Mouse (Mus musculus): ENCODE measurements around the gene Cmc2. TPM values are rescaled to one million over a fixed set of nuclear protein-coding genes. Genes with fewer than 3 reads are reported as not detected.

Gene Cmc2
- polyA plus RNA-seq, 1 experiment from 2014 or later, result 87.1 TPM

GRCm38 (mm10) chr8:116943555-116944384, 22.5 kb upstream of the Cmc2 start:
- peak; percentile 43 for ATAC-seq
- H3K9me3 ChIP-seq (replicated peaks), result no peaks in the 10 kb centered on the region
- H3K27me3 ChIP-seq (replicated peaks), result no peaks in the 10 kb centered on the region
- peaks cover 29% of the 10 kb centered on the region for H3K36me3 ChIP-seq
- H3K4me2 ChIP-seq, result peak overlapping the region; percentile 98
- peak overlapping the region; percentile 95 for H3K4me3 ChIP-seq
- H3K9ac ChIP-seq, result peak overlapping the region; percentile 94
- H3K27ac ChIP-seq, result peak overlapping the region; percentile 81
- under 1% methylated on average over 56 of the region's 62 CpGs for WGBS (ENCODE audit: insufficient replicate concordance)
- peaks cover 57% of the 10 kb centered on the region for H3K4me1 ChIP-seq

- H3K4me1 ChIP-seq, result peaks cover 55% of the 10 kb centered on the region
- under 1% methylated on average over 45 of the region's 46 CpGs for WGBS (ENCODE audit: insufficient replicate concordance)
- peaks cover 36% of the 10 kb centered on the region for H3K36me3 ChIP-seq
- peak within 1 kb of the TSS; percentile 95 for H3K4me3 ChIP-seq
- H3K9me3 ChIP-seq (replicated peaks), result no peaks in the 10 kb centered on the region
- no peaks in the 10 kb centered on the region for H3K27me3 ChIP-seq (replicated peaks)
- H3K9ac ChIP-seq, result peak within 1 kb of the TSS; percentile 94
- peak within 1 kb of the TSS; percentile 98 for H3K4me2 ChIP-seq
- peak within 1 kb of the TSS; percentile 81 for H3K27ac ChIP-seq
- peak; percentile 81 for ATAC-seq
Measured at GRCm38 (mm10) chr8:116943161-116943554, 21.9 kb upstream of the Cmc2 start, which contains the start of gene Atmin. Atmin (plus strand) TSS chr8:116943393.

GRCm38 (mm10) chr8:116942284-116943058, 21.2 kb upstream of the Cmc2 start:
- H3K4me2 ChIP-seq, result peak overlapping the region; percentile 98
- peaks cover 42% of the 10 kb centered on the region for H3K36me3 ChIP-seq
- H3K9ac ChIP-seq, result peak overlapping the region; percentile 10; the same call in 1 of the 2 replicates
- peaks cover 48% of the 10 kb centered on the region for H3K4me1 ChIP-seq
- peak; percentile 43; the same call in 1 of the 2 replicates for ATAC-seq
- WGBS (ENCODE audit: insufficient replicate concordance), result 53% methylated on average over 12 of the region's 12 CpGs
- H3K9me3 ChIP-seq (replicated peaks), result no peaks in the 10 kb centered on the region
- no peaks in the 10 kb centered on the region for H3K27me3 ChIP-seq (replicated peaks)
- H3K27ac ChIP-seq, result peak overlapping the region; percentile 81
- H3K4me3 ChIP-seq, result peak overlapping the region; percentile 95

- no peak overlapping the region for H3K4me2 ChIP-seq
- no peak overlapping the region for H3K27ac ChIP-seq
- no peaks in the 10 kb centered on the region for H3K4me1 ChIP-seq
- no peak overlapping the region for H3K4me3 ChIP-seq
- peaks cover 99% of the 10 kb centered on the region for H3K36me3 ChIP-seq
- no peaks in the 10 kb centered on the region for H3K9me3 ChIP-seq (replicated peaks)
- ATAC-seq, result no peak
- no peaks in the 10 kb centered on the region for H3K27me3 ChIP-seq (replicated peaks)
- H3K9ac ChIP-seq, result no peak overlapping the region
- WGBS (ENCODE audit: insufficient replicate concordance), result 74% methylated on average over 6 of the region's 6 CpGs
Measured at GRCm38 (mm10) chr8:116935506-116935905, 14.3 kb upstream of the Cmc2 start.

- Histone ChIP-seq H3K4me3 (no peak overlapping the region), H3K27me3 (replicated peaks) (no peaks in the 10 kb centered on the region), H3K4me1 (no peaks in the 10 kb centered on the region), H3K36me3 (peaks cover 99% of the 10 kb centered on the region), H3K9ac (no peak overlapping the region), H3K4me2 (no peak overlapping the region), H3K9me3 (replicated peaks) (no peaks in the 10 kb centered on the region), H3K27ac (no peak overlapping the region)
- ATAC-seq, result no peak
- WGBS (ENCODE audit: insufficient replicate concordance), result 81% methylated on average over 4 of the region's 4 CpGs
Measured at GRCm38 (mm10) chr8:116934976-116935375, 13.7 kb upstream of the Cmc2 start.

- H3K9ac ChIP-seq, result no peak overlapping the region
- peaks cover 4% of the 10 kb centered on the region for H3K4me1 ChIP-seq
- no peak overlapping the region for H3K27ac ChIP-seq
- no peaks in the 10 kb centered on the region for H3K27me3 ChIP-seq (replicated peaks)
- H3K4me3 ChIP-seq, result no peak overlapping the region
- WGBS (ENCODE audit: insufficient replicate concordance), result 86% methylated on average over 5 of the region's 5 CpGs
- H3K9me3 ChIP-seq (replicated peaks), result no peaks in the 10 kb centered on the region
- H3K4me2 ChIP-seq, result no peak overlapping the region
- peaks cover 99% of the 10 kb centered on the region for H3K36me3 ChIP-seq
- no peak for ATAC-seq
Measured at GRCm38 (mm10) chr8:116928588-116928987, 7.3 kb upstream of the Cmc2 start.

- Histone ChIP-seq H3K9me3 (replicated peaks) (no peaks in the 10 kb centered on the region), H3K27me3 (replicated peaks) (no peaks in the 10 kb centered on the region), H3K9ac (no peak overlapping the region), H3K4me3 (no peak overlapping the region), H3K4me1 (peaks cover 11% of the 10 kb centered on the region), H3K27ac (no peak overlapping the region), H3K4me2 (no peak overlapping the region), H3K36me3 (peaks cover 97% of the 10 kb centered on the region)
- ATAC-seq, result 0 out of 2 replicates have a peak, but pooled peaks have one; percentile 44
- 83% methylated on average over 9 of the region's 9 CpGs for WGBS (ENCODE audit: insufficient replicate concordance)
Measured at GRCm38 (mm10) chr8:116927880-116928279, 6.6 kb upstream of the Cmc2 start.

GRCm38 (mm10) chr8:116923526-116923925, 2.3 kb upstream of the Cmc2 start:
- H3K27me3 ChIP-seq (replicated peaks), result no peaks in the 10 kb centered on the region
- H3K4me3 ChIP-seq, result no peak overlapping the region
- 0 out of 2 replicates have a peak overlapping the region, but pooled peaks have one; percentile 9 for H3K9ac ChIP-seq
- H3K27ac ChIP-seq, result no peak overlapping the region
- 34% methylated on average over 8 of the region's 8 CpGs for WGBS (ENCODE audit: insufficient replicate concordance)
- H3K4me2 ChIP-seq, result peak overlapping the region; percentile 21; the same call in 1 of the 2 replicates
- peaks cover 34% of the 10 kb centered on the region for H3K4me1 ChIP-seq
- H3K9me3 ChIP-seq (replicated peaks), result no peaks in the 10 kb centered on the region
- ATAC-seq, result no peak
- H3K36me3 ChIP-seq, result peaks cover 61% of the 10 kb centered on the region

- ATAC-seq, result no peak
- Histone ChIP-seq H3K27me3 (replicated peaks) (no peaks in the 10 kb centered on the region), H3K4me1 (peaks cover 36% of the 10 kb centered on the region), H3K27ac (peak overlapping the region; percentile 90), H3K9me3 (replicated peaks) (no peaks in the 10 kb centered on the region), H3K9ac (peak overlapping the region; percentile 85), H3K4me2 (peak overlapping the region; percentile 85), H3K4me3 (peak overlapping the region; percentile 86), H3K36me3 (peaks cover 52% of the 10 kb centered on the region)
- WGBS (ENCODE audit: insufficient replicate concordance), result 28% methylated on average over 17 of the region's 17 CpGs
Measured at GRCm38 (mm10) chr8:116922060-116922757, 954 bp upstream of the Cmc2 start.

- Histone ChIP-seq H3K4me3 (peak overlapping the region; percentile 86), H3K36me3 (peaks cover 50% of the 10 kb centered on the region), H3K4me2 (peak overlapping the region; percentile 85), H3K4me1 (peaks cover 41% of the 10 kb centered on the region), H3K9ac (peak overlapping the region; percentile 85), H3K27me3 (replicated peaks) (no peaks in the 10 kb centered on the region), H3K9me3 (replicated peaks) (no peaks in the 10 kb centered on the region), H3K27ac (peak overlapping the region; percentile 90)
- peak; percentile 67 for ATAC-seq
- WGBS (ENCODE audit: insufficient replicate concordance), result under 1% methylated on average over 22 of the region's 22 CpGs
Measured at GRCm38 (mm10) chr8:116921005-116921336, 284 bp downstream of the Cmc2 start.

GRCm38 (mm10) chr8:116905836-116906235, 15.4 kb downstream of the Cmc2 start:
- no peak for ATAC-seq
- peaks cover 65% of the 10 kb centered on the region for H3K36me3 ChIP-seq

More at GRCm38 (mm10) chr8:116905836-116906235, 15.4 kb downstream of the Cmc2 start:
- Histone ChIP-seq H3K27me3 (replicated peaks) (no peaks in the 10 kb centered on the region), H3K27ac (no peak overlapping the region), H3K4me3 (no peak overlapping the region), H3K4me2 (no peak overlapping the region), H3K4me1 (0 out of 2 replicates have a peak, but pooled peaks cover 7% of the 10 kb centered on the region), H3K9ac (no peak overlapping the region), H3K9me3 (replicated peaks) (0 out of 2 replicates have a peak, but pooled peaks cover 4% of the 10 kb centered on the region)
- WGBS (ENCODE audit: insufficient replicate concordance), result 94% methylated on average over 4 of the region's 4 CpGs
